Mouse (Mus musculus) heart, postnatal 0 days (tissue): ENCODE measurements around the gene Scml4. TPM values are rescaled to one million over a fixed set of nuclear protein-coding genes. Genes with fewer than 3 reads are reported as not detected.

Experiments used
- ATAC-seq: fragments of 200-750 bp; cut with Nextera tagmentation; 2 replicates; pipeline ENCODE4 v1.8.0; 2017; ENCODE audit warnings: low read depth, moderate number of reproducible peaks, moderate library complexity; ENCODE audit not compliant: insufficient read depth
- DNase-seq: peaks from one replicate; pipeline ENCODE4 v3.0.0-alpha.2; 2016; ENCODE audit warnings: low spot score
- H3K27ac ChIP-seq: fragments of 300-500 bp; sonication (generic); 2 replicates; pipeline ENCODE4 v1.5.1; 2014; ENCODE audit warnings: low read depth, mild to moderate bottlenecking
- H3K27me3 ChIP-seq: fragments of 300-500 bp; sonication (generic); 2 replicates; pipeline ENCODE4 v1.6.1; 2014; ENCODE audit warnings: low read length, mixed read lengths; ENCODE audit not compliant: control insufficient read depth, insufficient read depth
- H3K36me3 ChIP-seq: fragments of 300-500 bp; sonication (generic); replicated peaks from 2 replicates; pipeline ENCODE4 v1.6.1; 2014; ENCODE audit warnings: low read length, mixed read lengths; ENCODE audit not compliant: control insufficient read depth, insufficient read depth
- H3K4me1 ChIP-seq: fragments of 300-500 bp; sonication (generic); 2 replicates; pipeline ENCODE4 v1.6.1; 2014; ENCODE audit warnings: antibody characterized with exemption; ENCODE audit not compliant: control insufficient read depth, insufficient read depth
- H3K4me2 ChIP-seq: fragments of 300-500 bp; sonication (generic); 2 replicates; pipeline ENCODE4 v1.6.1; 2014; ENCODE audit warnings: low read depth, mild to moderate bottlenecking, low read length, moderate library complexity
- H3K4me3 ChIP-seq: fragments of 300-500 bp; sonication (generic); 2 replicates; pipeline ENCODE4 v1.5.1; 2014; ENCODE audit warnings: low read depth, low read length
- H3K9ac ChIP-seq: fragments of 300-500 bp; sonication (generic); replicated peaks from 2 replicates; pipeline ENCODE4 v1.6.1; 2014; ENCODE audit warnings: low read depth, low read length, mixed read lengths
- H3K9me3 ChIP-seq: fragments of 300-500 bp; sonication (generic); replicated peaks from 2 replicates; pipeline ENCODE4 v1.6.1; 2016; ENCODE audit warnings: low read length; ENCODE audit not compliant: control insufficient read depth
- CTCF ChIP-seq: IDR thresholded peaks from 2 replicates; pipeline ENCODE4 v1.5.1; 2016; ENCODE audit warnings: antibody characterized with exemption, control low read depth, low read depth
- EP300 ChIP-seq: IDR thresholded peaks from 2 replicates; pipeline ENCODE4 v1.6.1; 2016; ENCODE audit warnings: antibody characterized with exemption, low read depth
- WGBS: fragments of 180-500 bp; shearing (Covaris S2); extraction: QIAGEN DNeasy Blood & Tissue Kit; methylation state at CpG from one replicate; pipeline ENCODE4 v1.1.7; 2014; 5-methylcytosine and 5-hydroxymethylcytosine counted together
- polyA plus RNA-seq: library from polyadenylated mRNA; unstranded; fragments of >200 nt; fragmentation: Nextera tagmentation; extraction: Ambion mirVana; gene quantifications from 2 replicates; pipeline ENCODE4 v1.2.1, GENCODE M21; 2015
- total RNA-seq: library from RNA; depleted of rRNA; stranded (reverse); fragments of >200 nt; gene quantifications from 2 replicates; pipeline ENCODE4 v1.2.3, GENCODE M21; 2014; ENCODE audit warnings: low replicate concordance

Gene Scml4
- total and polyA plus RNA-seq, 2 experiments from 2014 or later: 0.19 to 1.2 TPM

- Histone ChIP-seq H3K27me3 (no peaks in the 10 kb centered on the region), H3K36me3 (no peaks in the 10 kb centered on the region), H3K4me1 (no peaks in the 10 kb centered on the region), H3K4me2 (no peak overlapping the region), H3K4me3 (no peak overlapping the region), H3K27ac (no peak overlapping the region), H3K9me3 (no peaks in the 10 kb centered on the region), H3K9ac (no peak overlapping the region)
- WGBS: 18% methylated on average over 6 of the region's 6 CpGs
- TF ChIP-seq EP300 (no peak), CTCF (peak; percentile 72)
- peak; percentile 51 for DNase-seq
- peak; percentile 66 for ATAC-seq
These were observed 127.5 kb downstream of the Scml4 start for GRCm38 (mm10) chr10:42987594-42988052.

GRCm38 (mm10) chr10:42988627-42989026, 128.5 kb downstream of the Scml4 start:
- Histone ChIP-seq H3K27me3 (no peaks in the 10 kb centered on the region), H3K9me3 (no peaks in the 10 kb centered on the region), H3K4me3 (no peak overlapping the region), H3K9ac (no peak overlapping the region), H3K4me2 (no peak overlapping the region), H3K4me1 (no peaks in the 10 kb centered on the region), H3K27ac (no peak overlapping the region), H3K36me3 (no peaks in the 10 kb centered on the region)
- 62% methylated on average over 15 of the region's 15 CpGs for WGBS
- DNase-seq (no peak), ATAC-seq (no peak)
- TF ChIP-seq CTCF (no peak), EP300 (no peak)

GRCm38 (mm10) chr10:42989910-42990309, 129.7 kb downstream of the Scml4 start:
- 0 out of 2 replicates have a peak, but pooled peaks cover 2% of the 10 kb centered on the region for H3K4me1 ChIP-seq
- 32% methylated on average over 6 of the region's 6 CpGs for WGBS
- ATAC-seq (no peak), DNase-seq (no peak)
- no peaks in the 10 kb centered on the region for H3K36me3 ChIP-seq
- H3K9me3 ChIP-seq: no peaks in the 10 kb centered on the region
- H3K4me2 ChIP-seq: no peak overlapping the region
- no peak overlapping the region for H3K27ac ChIP-seq
- no peak overlapping the region for H3K9ac ChIP-seq
- no peaks in the 10 kb centered on the region for H3K27me3 ChIP-seq
- H3K4me3 ChIP-seq: no peak overlapping the region
- no peak for TF ChIP-seq EP300
- TF ChIP-seq CTCF: peak; percentile 87

- Histone ChIP-seq H3K9ac (no peak overlapping the region), H3K9me3 (no peaks in the 10 kb centered on the region), H3K4me1 (0 out of 2 replicates have a peak, but pooled peaks cover 8% of the 10 kb centered on the region), H3K4me2 (no peak overlapping the region), H3K4me3 (no peak overlapping the region), H3K27me3 (no peaks in the 10 kb centered on the region), H3K36me3 (no peaks in the 10 kb centered on the region), H3K27ac (no peak overlapping the region)
- 72% methylated on average over 9 of the region's 9 CpGs for WGBS
- ATAC-seq: no peak
- no peak for DNase-seq
- no peak for TF ChIP-seq CTCF
- TF ChIP-seq EP300: no peak
These were observed 130.8 kb downstream of the Scml4 start for GRCm38 (mm10) chr10:42991018-42991417.

GRCm38 (mm10) chr10:42994331-42994782, 134.2 kb downstream of the Scml4 start:
- 46% methylated on average over 13 of the region's 13 CpGs for WGBS
- DNase-seq (no peak), ATAC-seq (no peak)
- Histone ChIP-seq H3K27ac (no peak overlapping the region), H3K4me1 (0 out of 2 replicates have a peak, but pooled peaks cover 8% of the 10 kb centered on the region), H3K9me3 (no peaks in the 10 kb centered on the region), H3K4me2 (no peak overlapping the region), H3K4me3 (no peak overlapping the region), H3K27me3 (no peaks in the 10 kb centered on the region), H3K36me3 (no peaks in the 10 kb centered on the region), H3K9ac (no peak overlapping the region)
- TF ChIP-seq EP300 (no peak), CTCF (no peak)

- H3K4me2 ChIP-seq: no peak overlapping the region
- WGBS: 24% methylated on average over 13 of the region's 13 CpGs
- no peak overlapping the region for H3K9ac ChIP-seq
- H3K27ac ChIP-seq: no peak overlapping the region
- H3K9me3 ChIP-seq: no peaks in the 10 kb centered on the region
- H3K4me3 ChIP-seq: no peak overlapping the region
- ATAC-seq (no peak), DNase-seq (no peak)
- TF ChIP-seq EP300 (no peak), CTCF (no peak)
- 0 out of 2 replicates have a peak, but pooled peaks cover 8% of the 10 kb centered on the region for H3K4me1 ChIP-seq
- no peaks in the 10 kb centered on the region for H3K36me3 ChIP-seq
- H3K27me3 ChIP-seq: no peaks in the 10 kb centered on the region
These were observed 135.3 kb downstream of the Scml4 start for GRCm38 (mm10) chr10:42995484-42995895.
